Mouse (Mus musculus) kidney, adult 2 months (tissue): ENCODE measurements at regions not wholly inside any gene's neighbourhood (a gene's known extent, or its start where the extent isn't known, plus 50 kb on each side); places are given as distances from the start of the nearest gene placed in this dataset.

Experiments
- CTCF ChIP-seq: fragments of 200-500 bp; conservative IDR thresholded peaks from 2 replicates; pipeline ENCODE4 v1.5.1; 2011; ENCODE audit warnings: low read depth, mild to moderate bottlenecking, control low read depth, low read length, moderate library complexity, mixed read lengths; ENCODE audit not compliant: insufficient read depth, insufficient read length
- POLR2A ChIP-seq: fragments of 200-500 bp; IDR thresholded peaks from one replicate; pipeline ENCODE4 v1.6.1; 2011; ENCODE audit warnings: low read depth, low read length, control low read depth

- no peak for TF ChIP-seq POLR2A
- TF ChIP-seq CTCF: no peak
These were observed 74.8 kb upstream of the Arhgap28 start for GRCm38 (mm10) chr17:68078709-68079108.
